16 mouse cellular contexts compared by ENCODE assay signal in the genomic region with DNA sequence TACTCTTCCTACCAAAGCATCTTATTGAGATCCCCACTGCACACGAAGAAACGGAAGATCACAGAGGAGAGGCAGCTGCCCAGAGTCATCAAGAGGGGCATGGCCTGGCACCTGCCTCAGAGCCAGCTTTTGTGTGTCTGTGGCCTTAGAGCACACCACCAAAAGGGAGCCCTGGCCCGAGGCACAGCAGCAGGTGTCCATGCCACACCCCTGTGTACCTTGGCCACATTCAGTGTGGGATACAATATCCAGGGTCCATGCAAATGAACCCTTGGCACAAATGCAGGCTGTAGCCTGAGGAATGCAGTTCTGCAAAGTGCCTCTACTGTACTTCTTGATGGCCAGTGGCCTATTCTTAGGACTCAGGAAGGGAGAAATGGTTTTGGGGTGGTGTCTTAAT. TPM values are rescaled to one million over a fixed set of nuclear protein-coding genes. Genes with fewer than 3 reads are reported as not detected.
"Had no signal": no experiment of that assay in that cellular context is flagged by ENCODE, and none has a peak within 500 bp of the region (broad histone marks: within the 10 kb centered on the region; RNA-seq: fewer than 3 reads in every experiment).

No protein-coding gene starts in this region.

- H3K4me2 ChIP-seq: hindbrain, embryonic 13.5 days; liver, embryonic 11.5 days; liver, embryonic 15.5 days; lung, embryonic 15.5 days; midbrain, embryonic 11.5 days; midbrain, embryonic 15.5 days; neural tube, embryonic 13.5 days; stomach, embryonic 15.5 days had no signal

- H3K4me3 ChIP-seq: hindbrain, embryonic 13.5 days; limb, embryonic 10.5 days; liver, embryonic 15.5 days; lung, embryonic 15.5 days; megakaryocyte, embryonic 14.5 days; midbrain, embryonic 15.5 days; neural tube, embryonic 13.5 days; stomach, embryonic 15.5 days had no signal

- H3K9me3 ChIP-seq: hindbrain, embryonic 13.5 days; limb, embryonic 10.5 days; liver, embryonic 15.5 days; lung, embryonic 15.5 days; midbrain, embryonic 15.5 days; neural tube, embryonic 13.5 days; stomach, embryonic 15.5 days had no signal

- ATAC-seq: midbrain, embryonic 15.5 days had no signal

- H3K27me3 ChIP-seq: hindbrain, embryonic 13.5 days; midbrain, embryonic 15.5 days; neural tube, embryonic 13.5 days had no signal

- H3K9ac ChIP-seq: hindbrain, embryonic 13.5 days; liver, embryonic 15.5 days; lung, embryonic 15.5 days; midbrain, embryonic 15.5 days; neural tube, embryonic 13.5 days; stomach, embryonic 15.5 days had no signal

- DNase-seq: kidney, adult 18-20 months; retina, postnatal 1 day; right cerebral cortex, postnatal 4 days; thymus, adult 18-20 months; thymus, postnatal 14 days had no signal

- H3K27ac ChIP-seq: hindbrain, embryonic 13.5 days; limb, embryonic 10.5 days; liver, embryonic 15.5 days; lung, embryonic 15.5 days; macrophage; midbrain, embryonic 15.5 days; neural tube, embryonic 13.5 days; stomach, embryonic 15.5 days had no signal

- H3K36me3 ChIP-seq: limb, embryonic 10.5 days; liver, embryonic 15.5 days; lung, embryonic 15.5 days; stomach, embryonic 15.5 days had no signal

RNA-seq across cellular contexts. Expression of a gene that starts 5.0 kb away (rescaled TPM):
- polyA plus RNA-seq: macrophage had no signal
